Mouse (Mus musculus): Measurements from ENCODE around the gene Nab1. TPM values are rescaled to one million over a fixed set of nuclear protein-coding genes. Genes with fewer than 3 reads are reported as not detected.

The Nab1 gene
- polyA plus RNA-seq, 1 experiment, result 9.7 TPM

DNA sequence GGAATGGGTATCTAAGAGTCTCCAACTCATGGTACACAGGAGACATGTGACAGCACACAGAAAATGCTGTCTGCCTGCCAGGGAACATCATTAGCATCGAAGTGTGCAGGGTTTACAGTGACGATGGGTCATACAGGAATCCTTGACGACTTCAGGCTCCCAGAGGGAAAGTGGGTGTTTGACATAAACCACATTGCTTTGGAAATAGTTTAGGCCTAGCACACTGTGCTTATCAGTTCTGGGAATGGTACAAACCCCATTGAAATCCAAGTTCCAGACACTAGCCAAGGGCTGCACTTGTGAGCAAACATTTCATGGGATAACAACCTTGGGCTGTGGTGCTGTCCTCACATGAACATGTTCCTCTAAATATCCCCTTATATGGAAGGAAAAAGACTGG lies 78.3 kb downstream of the Nab1 start:
- TF ChIP-seq CTCF (IDR thresholded peaks at IDR 0.05; ENCODE audit: borderline replicate concordance, control insufficient read depth, extremely low read depth, insufficient read depth, low read length, poor library complexity) (no peak), POLR2A (IDR thresholded peaks at IDR 0.05; ENCODE audit: control insufficient read depth, extremely low read depth, insufficient read depth, low read length, poor library complexity) (no peak)
- Histone ChIP-seq H3K36me3 (ENCODE audit: control insufficient read depth, insufficient read depth, low read length) (no peaks in the 10 kb centered on the region), H3K27me3 (ENCODE audit: control insufficient read depth, insufficient read depth, low read length) (no peaks in the 10 kb centered on the region), H3K27ac (ENCODE audit: control insufficient read depth, insufficient read depth, low read length) (no peak overlapping the region), H3K4me3 (ENCODE audit: control insufficient read depth, insufficient read depth, low read length) (no peak overlapping the region), H3K4me1 (replicated peaks; ENCODE audit: control insufficient read depth, insufficient read depth, low read length) (no peaks in the 10 kb centered on the region)
- WGBS, result 93% methylated on average over 3 of the region's 3 CpGs
- no peak for DNase-seq

DNA sequence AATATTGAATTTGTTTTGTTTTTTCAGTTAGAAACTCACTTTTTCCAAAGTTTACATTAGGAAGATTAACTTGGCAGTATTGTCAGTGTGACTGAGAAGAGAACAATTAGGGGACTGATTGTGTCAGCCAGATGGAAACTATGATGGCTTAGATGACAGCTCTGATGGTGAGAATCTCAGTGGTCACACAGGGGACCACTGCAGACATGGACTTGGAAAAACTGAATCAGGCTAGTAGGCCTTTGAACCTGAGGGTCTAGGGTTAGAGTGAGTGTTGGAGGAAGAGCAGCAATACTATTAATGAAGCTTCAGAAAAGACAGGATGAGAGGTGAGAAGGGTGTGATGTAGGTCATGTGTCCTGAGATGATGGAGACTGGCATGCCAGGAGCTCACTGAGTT lies 78.9 kb downstream of the Nab1 start:
- DNase-seq, result no peak
- Histone ChIP-seq H3K36me3 (ENCODE audit: control insufficient read depth, insufficient read depth, low read length) (no peaks in the 10 kb centered on the region), H3K27ac (ENCODE audit: control insufficient read depth, insufficient read depth, low read length) (no peak overlapping the region), H3K27me3 (ENCODE audit: control insufficient read depth, insufficient read depth, low read length) (no peaks in the 10 kb centered on the region), H3K4me3 (ENCODE audit: control insufficient read depth, insufficient read depth, low read length) (no peak overlapping the region), H3K4me1 (replicated peaks; ENCODE audit: control insufficient read depth, insufficient read depth, low read length) (no peaks in the 10 kb centered on the region)
- TF ChIP-seq POLR2A (IDR thresholded peaks at IDR 0.05; ENCODE audit: control insufficient read depth, extremely low read depth, insufficient read depth, low read length, poor library complexity), result no peak
- no peak for TF ChIP-seq CTCF (IDR thresholded peaks at IDR 0.05; ENCODE audit: borderline replicate concordance, control insufficient read depth, extremely low read depth, insufficient read depth, low read length, poor library complexity)

- WGBS, result 92% methylated on average over 7 of the region's 7 CpGs
- no peak for TF ChIP-seq POLR2A (IDR thresholded peaks at IDR 0.05; ENCODE audit: control insufficient read depth, extremely low read depth, insufficient read depth, low read length, poor library complexity)
- TF ChIP-seq CTCF (IDR thresholded peaks at IDR 0.05; ENCODE audit: borderline replicate concordance, control insufficient read depth, extremely low read depth, insufficient read depth, low read length, poor library complexity), result no peak
- Histone ChIP-seq H3K36me3 (ENCODE audit: control insufficient read depth, insufficient read depth, low read length) (no peaks in the 10 kb centered on the region), H3K4me1 (replicated peaks; ENCODE audit: control insufficient read depth, insufficient read depth, low read length) (no peaks in the 10 kb centered on the region), H3K4me3 (ENCODE audit: control insufficient read depth, insufficient read depth, low read length) (no peak overlapping the region), H3K27ac (ENCODE audit: control insufficient read depth, insufficient read depth, low read length) (no peak overlapping the region), H3K27me3 (ENCODE audit: control insufficient read depth, insufficient read depth, low read length) (no peaks in the 10 kb centered on the region)
- DNase-seq, result no peak
These were observed 81.2 kb downstream of the Nab1 start for GRCm38 (mm10) chr1:52419088-52419819.

Other genes with a start within 250 kb of the Nab1 start
- 29.5 and 36.3 TPM in 2 replicates for gene Nemp2, start 130.0 kb upstream of the Nab1 start, polyA plus RNA-seq (2012; rRNA removed)
- gene Mfsd6, start 226.8 kb upstream of the Nab1 start, polyA plus RNA-seq (2012; rRNA removed), result 9.2 and 10.9 TPM in 2 replicates

All from thymus, adult 2 months (tissue).